Comparison of ENCODE assay signal across 27 mouse cellular contexts in genomic region chr12:41167802-41168201, GRCm38 (mm10).
DNase-seq lines count a peak whose midpoint lies in the region; ATAC-seq lines count a peak whose summit lies in the region.
"Had no signal": no experiment of that assay in that cellular context is flagged by ENCODE, and none has a peak within 500 bp of the region (broad histone marks: within the 10 kb centered on the region; RNA-seq: fewer than 3 reads in every experiment).

No protein-coding gene starts in this region.

- H3K4me1 ChIP-seq in embryonic facial prominence, embryonic 10.5 days, result no peaks in the 10 kb centered on the region
- no peaks in the 10 kb centered on the region for H3K4me1 ChIP-seq in liver, embryonic 11.5 days (replicated peaks; ENCODE audit: control insufficient read depth, insufficient read depth, low read length)
- H3K4me1 ChIP-seq: hindbrain, embryonic 10.5 days; hindbrain, embryonic 15.5 days; intestine, embryonic 15.5 days; liver, embryonic 15.5 days; lung, embryonic 15.5 days; megakaryocyte, embryonic 14.5 days; midbrain, embryonic 13.5 days; neural tube, embryonic 15.5 days had no signal

- H3K27ac ChIP-seq in embryonic facial prominence, embryonic 10.5 days (replicated peaks), result no peak overlapping the region
- H3K27ac ChIP-seq in liver, embryonic 11.5 days (ENCODE audit: low read depth, low read length), result no peak overlapping the region
- H3K27ac ChIP-seq: hindbrain, embryonic 10.5 days; hindbrain, embryonic 15.5 days; intestine, embryonic 15.5 days; kidney, postnatal 0 days; liver, embryonic 15.5 days; lung, embryonic 15.5 days; midbrain, embryonic 13.5 days; neural tube, embryonic 15.5 days had no signal

- peak; percentile 11 for DNase-seq in induced T-regulatory cell, adult 2 months (ENCODE audit: low read depth)
- DNase-seq in thymus, adult 18-20 months, result peak; percentile 6 to 11
- DNase-seq in thymus, postnatal 25 days, result peak; percentile 40
- no peak for DNase-seq in kidney, adult 11 months
- no peak for DNase-seq in Muller cell, postnatal 12 days (ENCODE audit: inconsistent ontology term)
- DNase-seq in embryonic facial prominence, embryonic 10.5 days (ENCODE audit: low spot score), result no peak
- DNase-seq in liver, embryonic 11.5 days (ENCODE audit: low spot score), result no peak
- DNase-seq: adrenal gland, adult 8-10 months; cerebellum, adult 9-11 months; gastrocnemius, postnatal 14 days; heart, postnatal 14 days; kidney, adult 8-10 months; kidney, postnatal 4 days; layer of hippocampus, postnatal 36 days; liver; spleen, adult 18-20 months had no signal

- WGBS in embryonic facial prominence, embryonic 10.5 days, result 79% methylated on average over 4 of the region's 4 CpGs
- WGBS in liver, embryonic 11.5 days, result 72% methylated on average over 4 of the region's 4 CpGs

- H3K36me3 ChIP-seq in embryonic facial prominence, embryonic 10.5 days (replicated peaks), result no peaks in the 10 kb centered on the region
- H3K36me3 ChIP-seq in liver, embryonic 11.5 days (ENCODE audit: control insufficient read depth, insufficient read depth, low read length), result no peaks in the 10 kb centered on the region
- H3K36me3 ChIP-seq: hindbrain, embryonic 10.5 days; hindbrain, embryonic 15.5 days; intestine, embryonic 15.5 days; liver, embryonic 15.5 days; lung, embryonic 15.5 days; midbrain, embryonic 13.5 days; neural tube, embryonic 15.5 days had no signal

- no peaks in the 10 kb centered on the region for H3K9me3 ChIP-seq in embryonic facial prominence, embryonic 10.5 days
- H3K9me3 ChIP-seq in liver, embryonic 11.5 days (ENCODE audit: control insufficient read depth, low read length), result no peaks in the 10 kb centered on the region
- H3K9me3 ChIP-seq: hindbrain, embryonic 10.5 days; hindbrain, embryonic 15.5 days; intestine, embryonic 15.5 days; liver, embryonic 15.5 days; lung, embryonic 15.5 days; midbrain, embryonic 13.5 days; neural tube, embryonic 15.5 days had no signal

- no peak overlapping the region for H3K4me3 ChIP-seq in embryonic facial prominence, embryonic 10.5 days
- no peak overlapping the region for H3K4me3 ChIP-seq in liver, embryonic 11.5 days (ENCODE audit: low read depth, low read length)
- H3K4me3 ChIP-seq: hindbrain, embryonic 10.5 days; hindbrain, embryonic 15.5 days; intestine, embryonic 15.5 days; liver, embryonic 15.5 days; lung, embryonic 15.5 days; megakaryocyte, embryonic 14.5 days; midbrain, embryonic 13.5 days; neural tube, embryonic 15.5 days had no signal

- H3K27me3 ChIP-seq in embryonic facial prominence, embryonic 10.5 days (replicated peaks; ENCODE audit: low read depth, poor library complexity, severe bottlenecking), result no peaks in the 10 kb centered on the region
- no peaks in the 10 kb centered on the region for H3K27me3 ChIP-seq in liver, embryonic 11.5 days (replicated peaks; ENCODE audit: control insufficient read depth, insufficient read depth, low read length)
- H3K27me3 ChIP-seq: hindbrain, embryonic 15.5 days; intestine, embryonic 15.5 days; liver, embryonic 15.5 days; lung, embryonic 15.5 days; megakaryocyte, embryonic 14.5 days; midbrain, embryonic 13.5 days; neural tube, embryonic 15.5 days had no signal

- no peak overlapping the region for H3K9ac ChIP-seq in liver, embryonic 11.5 days (ENCODE audit: low read depth, low read length)
- H3K9ac ChIP-seq: hindbrain, embryonic 15.5 days; intestine, embryonic 15.5 days; liver, embryonic 15.5 days; lung, embryonic 15.5 days; midbrain, embryonic 13.5 days; neural tube, embryonic 15.5 days had no signal

- ATAC-seq in CD4-positive, CD25-positive, alpha-beta regulatory T cell, adult 4 months, result peak; percentile 92
- no peak for ATAC-seq in liver, embryonic 11.5 days (replicated peaks; ENCODE audit: low FRiP score)
- ATAC-seq: forebrain, embryonic 14.5 days; intestine, embryonic 15.5 days; midbrain, embryonic 13.5 days had no signal

- H3K4me2 ChIP-seq in liver, embryonic 11.5 days, result no peak overlapping the region
- H3K4me2 ChIP-seq: hindbrain, embryonic 15.5 days; intestine, embryonic 15.5 days; liver, embryonic 15.5 days; lung, embryonic 15.5 days; midbrain, embryonic 13.5 days; neural tube, embryonic 15.5 days had no signal

Comparison
In these comparisons a context has a peak if more than half of its experiments do, and no peak if none do; other contexts are left out.
1. DNase-seq: peak in induced T-regulatory cell, adult 2 months (single experiment), thymus, adult 18-20 months (2 of 2) and thymus, postnatal 25 days (single experiment); none in kidney, adult 11 months (single experiment), Muller cell, postnatal 12 days (single experiment), embryonic facial prominence, embryonic 10.5 days (single experiment) and liver, embryonic 11.5 days (single experiment).